Mouse (Mus musculus) small intestine, adult 2 months (tissue): Measurements from ENCODE around the gene Ppfibp1.

Experiments
- CTCF ChIP-seq: fragments of 200-500 bp; IDR thresholded peaks from 2 replicates; pipeline ENCODE4 v1.5.1; 2012; ENCODE audit warnings: low read depth, mild to moderate bottlenecking, control low read depth, inconsistent platforms, low read length, moderate library complexity, mixed read lengths; ENCODE audit not compliant: insufficient replicate concordance, insufficient read length; ENCODE audit errors: extremely low read depth
- POLR2A ChIP-seq: fragments of 200-500 bp; IDR thresholded peaks from 2 replicates; pipeline ENCODE4 v1.6.1; 2012; ENCODE audit warnings: low read depth, mild to moderate bottlenecking, control low read depth, inconsistent platforms, low read length, moderate library complexity

GRCm38 (mm10) chr6:146855185-146855584 lies 33.1 kb upstream of the Ppfibp1 start:
- TF ChIP-seq CTCF = no peak
- TF ChIP-seq POLR2A = no peak
